Mouse (Mus musculus) ES-E14 (cell line): ENCODE data around the gene Hist1h2be.
"Not testable (repeated sequence)": the region's sequence is repeated elsewhere in the genome, so short reads cannot be mapped to it uniquely, and the experiment has no call there.

Experiments
- MAFK ChIP-seq: IDR thresholded peaks from 2 replicates; pipeline ENCODE4 v1.6.1; 2014; ENCODE audit warnings: mild to moderate bottlenecking, low read depth, low read length, inconsistent platforms; ENCODE audit not compliant: insufficient read depth
- ZC3H11A ChIP-seq: IDR thresholded peaks from 2 replicates; pipeline ENCODE4 v1.6.1; 2012; ENCODE audit warnings: low read depth, mild to moderate bottlenecking, inconsistent platforms, low read length, borderline replicate concordance

GRCm38 (mm10) chr13:23622175-23622671 is 1.3 kb upstream of the Hist1h2be start, which contains the start of gene Hist1h1e:
- not testable (repeated sequence) for TF ChIP-seq ZC3H11A, MAFK
